Mouse (Mus musculus) limb, embryonic 14.5 days (tissue): ENCODE data around the gene Tha1. TPM values are rescaled to one million over a fixed set of nuclear protein-coding genes. Genes with fewer than 3 reads are reported as not detected.
"Not testable (repeated sequence)": the region's sequence is repeated elsewhere in the genome, so short reads cannot be mapped to it uniquely, and the experiment has no call there.

Source experiments
- ATAC-seq: fragments of 200-750 bp; cut with Nextera tagmentation; 2 replicates; pipeline ENCODE4 v1.8.0; 2017; ENCODE audit warnings: low read depth, moderate number of reproducible peaks, moderate TSS enrichment; ENCODE audit not compliant: low FRiP score
- DNase-seq: peaks from one replicate; pipeline ENCODE4 v3.0.0-alpha.2; 2015; ENCODE audit warnings: low spot score
- H3K27ac ChIP-seq: fragments of 300-500 bp; sonication (generic); replicated peaks from 2 replicates; pipeline ENCODE4 v1.5.1; 2014; ENCODE audit warnings: low read depth, mild to moderate bottlenecking, low read length, moderate library complexity, mixed read lengths
- H3K27me3 ChIP-seq: fragments of 300-500 bp; sonication (generic); 2 replicates; pipeline ENCODE4 v1.6.1; 2014; ENCODE audit warnings: low read length, mixed read lengths; ENCODE audit not compliant: control insufficient read depth, insufficient read depth
- H3K36me3 ChIP-seq: fragments of 300-500 bp; sonication (generic); 2 replicates; pipeline ENCODE4 v1.6.1; 2014; ENCODE audit warnings: mild to moderate bottlenecking, low read length, moderate library complexity, mixed read lengths; ENCODE audit not compliant: control insufficient read depth, insufficient read depth
- H3K4me1 ChIP-seq: fragments of 300-500 bp; sonication (generic); 2 replicates; pipeline ENCODE4 v1.6.1; 2014; ENCODE audit warnings: antibody characterized with exemption, low read length, mixed read lengths; ENCODE audit not compliant: control insufficient read depth, insufficient read depth
- H3K4me2 ChIP-seq: fragments of 300-500 bp; sonication (generic); replicated peaks from 2 replicates; pipeline ENCODE4 v1.6.1; 2014; ENCODE audit warnings: low read depth, mild to moderate bottlenecking, low read length, moderate library complexity; ENCODE audit not compliant: severe bottlenecking
- H3K4me3 ChIP-seq: fragments of 300-500 bp; sonication (generic); replicated peaks from 2 replicates; pipeline ENCODE4 v1.5.1; 2014; ENCODE audit warnings: low read length
- H3K9ac ChIP-seq: fragments of 300-500 bp; sonication (generic); 2 replicates; pipeline ENCODE4 v1.6.1; 2014; ENCODE audit warnings: mild to moderate bottlenecking, low read depth, low read length, moderate library complexity; ENCODE audit not compliant: severe bottlenecking
- H3K9me3 ChIP-seq: fragments of 300-500 bp; sonication (generic); 2 replicates; pipeline ENCODE4 v1.6.1; 2016; ENCODE audit warnings: low read length; ENCODE audit not compliant: control insufficient read depth
- POLR2A ChIP-seq: fragments of 200-500 bp; IDR thresholded peaks from 2 replicates; pipeline ENCODE4 v1.8.0; 2012; ENCODE audit warnings: inconsistent platforms, mild to moderate bottlenecking, moderate library complexity, borderline replicate concordance; ENCODE audit not compliant: insufficient read depth, insufficient read length; ENCODE audit errors: extremely low read depth
- WGBS: fragments of 180-500 bp; shearing (Covaris S2); extraction: QIAGEN DNeasy Blood & Tissue Kit; methylation state at CpG from one replicate; pipeline ENCODE4 v1.1.7; 2014; 5-methylcytosine and 5-hydroxymethylcytosine counted together
- polyA plus RNA-seq, 2 experiments: library from polyadenylated mRNA; depleted of rRNA in 1 of 2; stranded (reverse) in 1 of 2; unstranded in 1 of 2; fragments of >200 nt; fragmentation: Nextera tagmentation in 1 of 2; extraction: Ambion mirVana in 1 of 2; gene quantifications; 2 replicates each; pipeline versions ENCODE4 v1.2.1 to v1.2.3; 2012 to 2014

The Tha1 gene
- polyA plus RNA-seq, 2 experiments: 4.1 to 6.5 TPM

DNA sequence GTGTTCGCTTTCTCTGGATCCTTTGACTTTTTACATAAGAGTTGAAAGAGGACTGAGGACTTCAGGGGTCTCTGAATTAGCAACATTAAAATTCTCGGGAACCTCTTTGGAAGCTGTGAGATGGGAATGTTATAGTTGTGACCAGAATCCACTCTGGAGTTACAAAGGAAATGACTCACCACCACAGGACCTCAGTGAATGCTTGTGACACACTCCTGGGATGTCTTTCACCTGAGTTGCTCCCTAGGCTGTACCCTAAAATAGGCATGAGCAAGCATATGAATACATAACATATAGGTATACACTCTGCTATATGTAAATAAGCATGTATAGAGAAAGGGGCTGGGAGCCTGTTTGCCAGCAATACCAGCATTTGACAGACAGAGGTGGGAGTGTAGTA is 29.8 kb downstream of the Tha1 start:
- no peaks in the 10 kb centered on the region for H3K27me3 ChIP-seq
- H3K36me3 ChIP-seq: no peaks in the 10 kb centered on the region
- ATAC-seq (no peak), DNase-seq (no peak)
- no peak overlapping the region for H3K4me3 ChIP-seq
- no peak overlapping the region for H3K27ac ChIP-seq
- H3K9me3 ChIP-seq: no peaks in the 10 kb centered on the region
- TF ChIP-seq POLR2A: no peak
- H3K9ac ChIP-seq: no peak overlapping the region
- 80% methylated on average over 2 of the region's 2 CpGs for WGBS
- H3K4me2 ChIP-seq: no peak overlapping the region
- peaks cover 8% of the 10 kb centered on the region; the same call in 1 of the 2 replicates for H3K4me1 ChIP-seq

GRCm38 (mm10) chr11:117840910-117841309 is 32.4 kb downstream of the Tha1 start:
- DNase-seq (no peak), ATAC-seq (no peak)
- H3K27ac ChIP-seq: no peak overlapping the region
- no peaks in the 10 kb centered on the region for H3K36me3 ChIP-seq
- no peaks in the 10 kb centered on the region for H3K4me1 ChIP-seq
- no peak overlapping the region for H3K4me2 ChIP-seq
- 48% methylated on average over 1 of the region's 1 CpGs for WGBS
- no peak overlapping the region for H3K4me3 ChIP-seq
- H3K9ac ChIP-seq: no peak overlapping the region
- H3K9me3 ChIP-seq: no peaks in the 10 kb centered on the region
- no peaks in the 10 kb centered on the region for H3K27me3 ChIP-seq
- no peak for TF ChIP-seq POLR2A

DNA sequence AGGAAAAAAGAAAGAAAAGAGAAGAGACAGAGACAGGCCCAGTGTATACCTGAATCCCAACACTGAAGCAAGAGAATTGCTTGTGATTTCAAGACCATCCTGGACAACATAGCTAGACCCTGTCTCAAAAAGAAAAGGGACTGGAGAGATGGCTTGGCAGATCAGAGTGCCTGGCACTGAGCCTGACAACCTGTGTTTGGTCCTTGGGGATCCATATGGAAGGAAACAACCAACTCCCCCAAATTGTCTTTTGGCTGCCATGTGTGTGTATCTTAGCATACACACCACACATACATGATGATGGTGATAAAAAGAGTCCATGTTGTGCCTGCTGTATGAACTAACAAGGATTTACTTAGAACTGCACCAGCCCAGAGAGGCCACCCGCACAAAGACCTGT is 34.3 kb downstream of the Tha1 start:
- no peak overlapping the region for H3K9ac ChIP-seq
- no peaks in the 10 kb centered on the region for H3K9me3 ChIP-seq
- H3K4me1 ChIP-seq: no peaks in the 10 kb centered on the region
- 88% methylated on average over 1 of the region's 1 CpGs for WGBS
- no peak overlapping the region for H3K4me3 ChIP-seq
- DNase-seq (no peak), ATAC-seq (no peak)
- no peaks in the 10 kb centered on the region for H3K36me3 ChIP-seq
- no peak overlapping the region for H3K4me2 ChIP-seq
- no peak overlapping the region for H3K27ac ChIP-seq
- no peaks in the 10 kb centered on the region for H3K27me3 ChIP-seq
- no peak for TF ChIP-seq POLR2A

GRCm38 (mm10) chr11:117838572-117838971 is 34.7 kb downstream of the Tha1 start:
- Histone ChIP-seq H3K9me3 (no peaks in the 10 kb centered on the region), H3K27me3 (no peaks in the 10 kb centered on the region), H3K27ac (no peak overlapping the region), H3K4me2 (no peak overlapping the region), H3K9ac (no peak overlapping the region), H3K4me3 (no peak overlapping the region), H3K4me1 (no peaks in the 10 kb centered on the region), H3K36me3 (no peaks in the 10 kb centered on the region)
- TF ChIP-seq POLR2A: no peak
- WGBS: 59% methylated on average over 2 of the region's 2 CpGs
- no peak for DNase-seq
- no peak for ATAC-seq

GRCm38 (mm10) chr11:117836306-117836705 is 37.0 kb downstream of the Tha1 start:
- ATAC-seq (0 out of 2 replicates have a peak, but pooled peaks have one; percentile 9), DNase-seq (peak; percentile 8)
- H3K4me2 ChIP-seq: peak overlapping the region; percentile 25; the same call in 1 of the 2 replicates
- no peaks in the 10 kb centered on the region for H3K9me3 ChIP-seq
- no peak for TF ChIP-seq POLR2A
- WGBS: 28% methylated on average over 13 of the region's 13 CpGs
- H3K27ac ChIP-seq: no peak overlapping the region
- no peaks in the 10 kb centered on the region for H3K27me3 ChIP-seq
- no peaks in the 10 kb centered on the region for H3K36me3 ChIP-seq
- H3K4me3 ChIP-seq: no peak overlapping the region
- H3K9ac ChIP-seq: no peak overlapping the region
- H3K4me1 ChIP-seq: peaks cover 3% of the 10 kb centered on the region

- Histone ChIP-seq H3K9ac (no peak overlapping the region), H3K27me3 (no peaks in the 10 kb centered on the region), H3K9me3 (no peaks in the 10 kb centered on the region), H3K27ac (no peak overlapping the region), H3K4me3 (no peak overlapping the region), H3K4me2 (no peak overlapping the region), H3K36me3 (no peaks in the 10 kb centered on the region), H3K4me1 (peaks cover 3% of the 10 kb centered on the region)
- DNase-seq (no peak), ATAC-seq (no peak)
- 92% methylated on average over 8 of the region's 8 CpGs for WGBS
- TF ChIP-seq POLR2A: no peak
Observed at GRCm38 (mm10) chr11:117834086-117834485, 39.2 kb downstream of the Tha1 start.

- H3K9me3 ChIP-seq, H3K27me3 ChIP-seq, H3K4me2 ChIP-seq, ATAC-seq, H3K36me3 ChIP-seq, DNase-seq, H3K9ac ChIP-seq, H3K27ac ChIP-seq, H3K4me1 ChIP-seq, H3K4me3 ChIP-seq: not testable (repeated sequence)
- WGBS: 98% methylated on average over 4 of the region's 6 CpGs
Observed at GRCm38 (mm10) chr11:117833509-117833908, 39.8 kb downstream of the Tha1 start.
